Mouse (Mus musculus): ENCODE results near the gene Zfp600.
"Not testable (repeated sequence)": the region's sequence is repeated elsewhere in the genome, so short reads cannot be mapped to it uniquely, and the experiment has no call there.

The Zfp600 gene

GRCm38 (mm10) chr4:146156524-146156923, at the start of gene Zfp600:
Zfp600 (plus strand) TSS chr4:146156824.
- not testable (repeated sequence) for DNase-seq

- not testable (repeated sequence) for DNase-seq
Measured at GRCm38 (mm10) chr4:146162893-146163292, 6.3 kb downstream of the Zfp600 start.

GRCm38 (mm10) chr4:146167202-146167832, 10.7 kb downstream of the Zfp600 start:
- DNase-seq: not testable (repeated sequence)

GRCm38 (mm10) chr4:146167879-146168532, 11.4 kb downstream of the Zfp600 start:
- not testable (repeated sequence) for DNase-seq

- DNase-seq: not testable (repeated sequence)
Measured at GRCm38 (mm10) chr4:146168730-146169215, 12.1 kb downstream of the Zfp600 start.

GRCm38 (mm10) chr4:146173378-146174226, 17.0 kb downstream of the Zfp600 start:
- DNase-seq: peak in 1 of 2 experiments; percentile 3

- DNase-seq: not testable (repeated sequence)
Measured at GRCm38 (mm10) chr4:146204357-146204756, 47.7 kb downstream of the Zfp600 start.

GRCm38 (mm10) chr4:146239252-146240244, 82.9 kb downstream of the Zfp600 start:
- not testable (repeated sequence) for DNase-seq

GRCm38 (mm10) chr4:146242119-146242518, 85.5 kb downstream of the Zfp600 start:
- DNase-seq: peak in 1 of 2 experiments; percentile 0

Data from cerebellum, adult 18-20 months (tissue).